8 mouse cellular contexts compared by ENCODE assay signal in genomic region chr3:104431156-104431847, GRCm38 (mm10).
A peak's percentile ranks its signal among the peaks of the same experiment; 100 is the strongest.
DNase-seq lines count a peak whose midpoint lies in the region; ATAC-seq lines count a peak whose summit lies in the region.

No protein-coding gene starts in this region.

- 14% methylated on average over 13 of the region's 14 CpGs for WGBS in kidney, embryonic 15.5 days
- 22% methylated on average over 13 of the region's 14 CpGs for WGBS in neural tube, embryonic 15.5 days
- WGBS in forebrain, embryonic 15.5 days = 32% methylated on average over 13 of the region's 14 CpGs
- WGBS in forebrain, embryonic 12.5 days = 29% methylated on average over 13 of the region's 14 CpGs

- peaks cover 28% of the 10 kb centered on the region for H3K4me1 ChIP-seq in kidney, embryonic 15.5 days
- H3K4me1 ChIP-seq in neural tube, embryonic 15.5 days = no peaks in the 10 kb centered on the region; the same call in 1 of the 2 replicates
- H3K4me1 ChIP-seq in forebrain, embryonic 15.5 days = no peaks in the 10 kb centered on the region
- 0 out of 2 replicates have a peak, but pooled peaks cover 6% of the 10 kb centered on the region for H3K4me1 ChIP-seq in forebrain, embryonic 12.5 days

- H3K27ac ChIP-seq in kidney, embryonic 15.5 days = peak overlapping the region; percentile 67
- H3K27ac ChIP-seq in neural tube, embryonic 15.5 days (replicated peaks) = 0 out of 2 replicates have a peak overlapping the region, but pooled peaks have one; percentile 1
- no peak overlapping the region for H3K27ac ChIP-seq in forebrain, embryonic 15.5 days (replicated peaks)
- H3K27ac ChIP-seq in forebrain, embryonic 12.5 days = no peak overlapping the region

- DNase-seq in kidney, adult 9 months = no peak
- peak; percentile 32 for DNase-seq in embryo, embryonic 9.5 days (ENCODE audit: extremely low spot score)
- peak; percentile 37 to 53 for DNase-seq in heart, postnatal 10 days
- DNase-seq in layer of hippocampus, adult 8-10 months (ENCODE audit: low spot score in 2 of 2) = no peak

- peak; percentile 66; the same call in 1 of the 2 replicates for ATAC-seq in kidney, embryonic 15.5 days (replicated peaks; ENCODE audit: low FRiP score)
- no peak for ATAC-seq in neural tube, embryonic 15.5 days (ENCODE audit: low FRiP score)
- ATAC-seq in forebrain, embryonic 15.5 days (replicated peaks) = no peak
- ATAC-seq in forebrain, embryonic 12.5 days (ENCODE audit: low FRiP score) = no peak

- H3K9ac ChIP-seq in kidney, embryonic 15.5 days = no peak overlapping the region
- H3K9ac ChIP-seq in neural tube, embryonic 15.5 days (replicated peaks) = no peak overlapping the region
- no peak overlapping the region for H3K9ac ChIP-seq in forebrain, embryonic 15.5 days (replicated peaks)
- H3K9ac ChIP-seq in forebrain, embryonic 12.5 days = no peak overlapping the region

- intact Hi-C loops in heart, postnatal 10 days (cut with DNase I) = no loop called here

- 0 out of 2 replicates have a peak overlapping the region, but pooled peaks have one; percentile 14 for H3K4me2 ChIP-seq in kidney, embryonic 15.5 days
- no peak overlapping the region for H3K4me2 ChIP-seq in neural tube, embryonic 15.5 days
- no peak overlapping the region for H3K4me2 ChIP-seq in forebrain, embryonic 15.5 days (replicated peaks)
- no peak overlapping the region for H3K4me2 ChIP-seq in forebrain, embryonic 12.5 days

- H3K36me3 ChIP-seq in kidney, embryonic 15.5 days = no peaks in the 10 kb centered on the region
- no peaks in the 10 kb centered on the region for H3K36me3 ChIP-seq in neural tube, embryonic 15.5 days
- H3K36me3 ChIP-seq in forebrain, embryonic 15.5 days = no peaks in the 10 kb centered on the region
- H3K36me3 ChIP-seq in forebrain, embryonic 12.5 days (replicated peaks) = no peaks in the 10 kb centered on the region

- no peak overlapping the region for H3K4me3 ChIP-seq in kidney, embryonic 15.5 days (replicated peaks)
- no peak overlapping the region for H3K4me3 ChIP-seq in neural tube, embryonic 15.5 days (replicated peaks)
- H3K4me3 ChIP-seq in forebrain, embryonic 15.5 days = no peak overlapping the region
- no peak overlapping the region for H3K4me3 ChIP-seq in forebrain, embryonic 12.5 days (replicated peaks)

- no peaks in the 10 kb centered on the region for H3K9me3 ChIP-seq in kidney, embryonic 15.5 days (replicated peaks)
- H3K9me3 ChIP-seq in neural tube, embryonic 15.5 days (replicated peaks) = no peaks in the 10 kb centered on the region
- H3K9me3 ChIP-seq in forebrain, embryonic 15.5 days = no peaks in the 10 kb centered on the region
- H3K9me3 ChIP-seq in forebrain, embryonic 12.5 days = no peaks in the 10 kb centered on the region

- H3K27me3 ChIP-seq in kidney, embryonic 15.5 days = no peaks in the 10 kb centered on the region
- no peaks in the 10 kb centered on the region for H3K27me3 ChIP-seq in neural tube, embryonic 15.5 days (replicated peaks)
- no peaks in the 10 kb centered on the region for H3K27me3 ChIP-seq in forebrain, embryonic 15.5 days
- no peaks in the 10 kb centered on the region for H3K27me3 ChIP-seq in forebrain, embryonic 12.5 days

Comparison
In these comparisons a context has a peak if more than half of its experiments do, and no peak if none do; other contexts are left out.
1. H3K27ac ChIP-seq: peak in kidney, embryonic 15.5 days (single experiment) and neural tube, embryonic 15.5 days (single experiment); none in forebrain, embryonic 15.5 days (single experiment) and forebrain, embryonic 12.5 days (single experiment).
2. DNase-seq: peak in embryo, embryonic 9.5 days (single experiment) and heart, postnatal 10 days (2 of 2); none in kidney, adult 9 months (single experiment) and layer of hippocampus, adult 8-10 months (0 of 2).